Mouse (Mus musculus) lung, postnatal 4 days (tissue): ENCODE measurements around the gene Olfr937.

Experiments used
- DNase-seq, 2 experiments: peaks; one replicate each; pipeline ENCODE4 v3.0.0; 2021

Olfr937 gene

DNA sequence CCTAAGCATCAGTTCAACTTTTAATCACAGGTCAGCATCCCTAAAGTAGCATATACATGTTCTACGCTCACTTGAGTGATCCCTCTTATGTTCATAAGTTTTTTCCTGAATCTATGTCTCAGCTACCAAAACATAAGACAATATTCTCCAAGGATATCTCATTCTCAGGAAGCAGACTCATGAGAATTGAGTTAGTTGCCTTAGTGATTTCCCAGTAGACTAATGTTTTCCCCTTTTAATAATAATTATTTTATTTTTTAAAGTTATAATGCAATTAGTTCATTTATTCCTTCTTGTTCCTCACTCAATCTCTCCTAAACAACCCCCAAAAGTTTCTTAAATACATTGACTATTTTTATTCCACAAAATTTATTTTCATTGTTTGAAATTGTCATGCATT is at the start of gene Olfr937:
Gene Olfr937 (minus strand): TSS at position 101 of the 400 bp plus-strand sequence.
- no peak for DNase-seq

GRCm38 (mm10) chr9:39078787-39079186 is 14.0 kb upstream of the Olfr937 start, which contains the start of gene Olfr938:
TSS of gene Olfr938 (minus strand) at chr9:39078887.
- no peak for DNase-seq

- no peak for DNase-seq
These were observed 41.5 kb downstream of the Olfr937 start, which contains the start of gene Olfr146 for GRCm38 (mm10) chr9:39023277-39023676. TSS of gene Olfr146 (minus strand) at chr9:39023377.
